Mouse (Mus musculus) limb, embryonic 12.5 days (tissue): ENCODE results near the gene Rabepk. TPM values are rescaled to one million over a fixed set of nuclear protein-coding genes. Genes with fewer than 3 reads are reported as not detected.
"Not testable (repeated sequence)": the region's sequence is repeated elsewhere in the genome, so short reads cannot be mapped to it uniquely, and the experiment has no call there.

Source experiments
- ATAC-seq: fragments of 200-750 bp; cut with Nextera tagmentation; 2 replicates; pipeline ENCODE4 v1.8.0; 2017; ENCODE audit warnings: low read depth, moderate TSS enrichment; ENCODE audit not compliant: insufficient number of reproducible peaks, insufficient read depth, low FRiP score, low TSS enrichment
- H3K27ac ChIP-seq: fragments of 300-500 bp; sonication (generic); 2 replicates; pipeline ENCODE4 v1.5.1; 2016; ENCODE audit warnings: mild to moderate bottlenecking, moderate library complexity
- H3K27me3 ChIP-seq: fragments of 300-500 bp; sonication (generic); 2 replicates; pipeline ENCODE4 v1.6.1; 2016; ENCODE audit warnings: mild to moderate bottlenecking, moderate library complexity
- H3K36me3 ChIP-seq: fragments of 300-500 bp; sonication (generic); 2 replicates; pipeline ENCODE4 v1.6.1; 2016; ENCODE audit warnings: mild to moderate bottlenecking, moderate library complexity
- H3K4me1 ChIP-seq: fragments of 300-500 bp; sonication (generic); replicated peaks from 2 replicates; pipeline ENCODE4 v1.6.1; 2016
- H3K4me2 ChIP-seq: fragments of 300-500 bp; sonication (generic); 2 replicates; pipeline ENCODE4 v1.6.1; 2016; ENCODE audit warnings: mild to moderate bottlenecking, moderate library complexity
- H3K4me3 ChIP-seq: fragments of 300-500 bp; sonication (generic); replicated peaks from 2 replicates; pipeline ENCODE4 v1.5.1; 2016; ENCODE audit warnings: mild to moderate bottlenecking
- H3K9ac ChIP-seq: fragments of 300-500 bp; sonication (generic); replicated peaks from 2 replicates; pipeline ENCODE4 v1.6.1; 2016; ENCODE audit warnings: mild to moderate bottlenecking, moderate library complexity
- H3K9me3 ChIP-seq: fragments of 300-500 bp; sonication (generic); 2 replicates; pipeline ENCODE4 v1.6.1; 2016; ENCODE audit warnings: mild to moderate bottlenecking, moderate library complexity
- WGBS: fragments of 180-500 bp; shearing (Covaris S2); methylation state at CpG from one replicate; pipeline ENCODE4 v1.1.7; 2016; 5-methylcytosine and 5-hydroxymethylcytosine counted together
- polyA plus RNA-seq: library from polyadenylated mRNA; unstranded; fragments of >200 nt; fragmentation: Nextera tagmentation; extraction: Ambion mirVana; gene quantifications from 2 replicates; pipeline ENCODE4 v1.2.1, GENCODE M21; 2016

The Rabepk gene
- polyA plus RNA-seq, 1 experiment from 2014 or later, result 33.4 TPM

DNA sequence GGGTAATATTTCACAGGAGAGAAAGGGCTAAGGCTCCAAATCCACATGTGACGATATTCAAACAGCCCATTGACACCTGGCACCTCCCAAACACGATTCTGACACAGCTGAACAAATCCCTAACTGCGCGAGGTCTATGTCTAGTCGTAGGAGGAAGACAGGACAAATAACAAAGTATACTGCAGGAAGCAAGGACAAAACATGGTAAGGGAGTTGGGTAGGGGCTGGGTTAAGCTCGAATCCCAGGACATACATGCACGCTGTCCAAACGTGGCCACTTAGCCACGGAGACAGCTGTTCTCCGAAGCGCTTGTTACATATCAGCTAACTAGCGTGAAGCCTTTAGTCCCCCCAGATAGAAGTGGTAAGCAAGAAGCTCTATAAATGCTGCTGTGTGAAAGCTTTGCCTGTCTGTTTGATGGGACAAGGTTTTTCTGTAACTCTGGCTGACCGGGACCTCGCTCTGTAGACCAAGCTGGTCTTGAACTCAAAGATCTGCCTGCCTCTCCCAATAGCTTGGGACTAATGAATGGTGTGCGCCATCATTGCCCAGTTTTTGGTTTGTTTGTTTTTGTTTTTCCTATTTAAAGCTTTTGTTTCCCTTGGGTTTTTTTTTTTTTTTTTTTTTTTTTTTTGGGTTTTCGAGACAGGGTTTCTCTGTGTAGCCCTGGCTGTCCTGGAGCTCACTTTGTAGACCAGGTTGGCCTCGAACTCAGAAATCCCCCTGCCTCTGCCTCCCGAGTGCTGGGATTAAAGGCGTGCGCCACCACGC lies 26.9 kb upstream of the Rabepk start:
- Histone ChIP-seq H3K27me3 (no peaks in the 10 kb centered on the region), H3K4me2 (peak overlapping the region; percentile 84), H3K27ac (peak overlapping the region; percentile 83; the same call in 1 of the 2 replicates), H3K4me1 (peaks cover 19% of the 10 kb centered on the region), H3K9ac (peak overlapping the region; percentile 95), H3K4me3 (peak overlapping the region; percentile 97), H3K9me3 (no peaks in the 10 kb centered on the region), H3K36me3 (peaks cover 9% of the 10 kb centered on the region)
- ATAC-seq, result no peak; the same call in 1 of the 2 replicates
- WGBS, result 37% methylated on average over 20 of the region's 21 CpGs

DNA sequence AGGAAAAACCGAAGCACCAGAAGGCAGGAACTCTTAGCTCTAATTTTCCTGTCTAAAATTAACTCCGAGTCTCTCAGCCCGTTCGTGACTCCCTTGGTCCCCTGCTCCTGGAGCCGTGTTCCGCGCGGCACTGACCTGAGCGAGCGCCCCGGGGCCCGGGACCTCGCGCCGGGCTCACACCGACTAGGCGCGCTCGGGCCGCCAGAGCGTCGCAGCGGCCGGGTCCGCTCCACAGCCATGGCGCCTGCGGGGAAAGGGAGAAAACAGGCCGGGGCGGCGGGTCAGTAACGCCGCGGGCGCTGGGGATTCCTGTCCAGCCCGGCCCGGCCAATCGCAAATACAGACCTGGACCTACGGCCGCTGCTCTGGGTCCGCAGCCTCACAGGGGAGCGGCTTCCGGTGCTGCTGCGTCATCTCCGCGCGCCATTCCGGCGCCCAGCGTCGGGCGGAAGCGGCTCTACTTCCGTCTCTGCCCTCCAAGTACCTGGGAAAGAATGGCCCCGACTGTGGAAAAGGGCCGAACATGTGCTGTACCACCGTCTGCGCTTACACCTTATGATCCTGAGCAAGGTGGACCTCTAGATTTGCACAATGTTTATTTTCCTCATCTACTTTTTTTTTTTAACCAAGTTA lies 26.2 kb upstream of the Rabepk start, which contains the start of gene Fbxw2:
Gene Fbxw2, minus strand, starts transcription at position 485 of the 633 bp plus-strand sequence.
- peak; percentile 92 for ATAC-seq
- WGBS, result under 1% methylated on average over 51 of the region's 57 CpGs
- H3K9me3 ChIP-seq, result no peaks in the 10 kb centered on the region
- peaks cover 19% of the 10 kb centered on the region for H3K4me1 ChIP-seq
- H3K27ac ChIP-seq, result peak within 1 kb of the TSS; percentile 83
- peaks cover 14% of the 10 kb centered on the region for H3K36me3 ChIP-seq
- no peaks in the 10 kb centered on the region for H3K27me3 ChIP-seq
- H3K4me2 ChIP-seq, result peak within 1 kb of the TSS; percentile 84
- peak within 1 kb of the TSS; percentile 97 for H3K4me3 ChIP-seq
- peak within 1 kb of the TSS; percentile 95 for H3K9ac ChIP-seq

DNA sequence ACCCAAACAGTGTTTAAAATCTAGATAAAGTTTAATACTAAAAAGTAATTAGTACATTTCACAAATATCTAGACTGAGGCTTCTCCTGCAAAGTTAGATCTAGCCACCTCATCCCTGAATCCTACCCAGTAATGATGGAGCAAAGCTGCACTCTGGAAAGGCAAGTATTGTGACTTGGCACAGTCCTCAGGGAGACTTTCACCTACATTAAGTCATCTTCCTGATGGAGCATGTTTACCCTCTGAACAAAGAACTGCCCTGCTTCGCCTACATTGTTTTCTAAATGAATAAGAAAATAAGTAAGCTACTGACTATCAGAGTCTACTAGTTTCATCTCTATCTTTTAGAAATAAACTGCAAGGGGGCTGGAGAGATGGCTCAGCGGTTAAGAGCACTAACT lies 18.8 kb upstream of the Rabepk start:
- Histone ChIP-seq H3K4me2 (no peak overlapping the region), H3K9me3 (no peaks in the 10 kb centered on the region), H3K27ac (no peak overlapping the region), H3K4me1 (no peaks in the 10 kb centered on the region), H3K36me3 (peaks cover 77% of the 10 kb centered on the region), H3K4me3 (no peak overlapping the region), H3K27me3 (no peaks in the 10 kb centered on the region), H3K9ac (no peak overlapping the region)
- WGBS, result 94% methylated on average over 2 of the region's 2 CpGs
- no peak for ATAC-seq

DNA sequence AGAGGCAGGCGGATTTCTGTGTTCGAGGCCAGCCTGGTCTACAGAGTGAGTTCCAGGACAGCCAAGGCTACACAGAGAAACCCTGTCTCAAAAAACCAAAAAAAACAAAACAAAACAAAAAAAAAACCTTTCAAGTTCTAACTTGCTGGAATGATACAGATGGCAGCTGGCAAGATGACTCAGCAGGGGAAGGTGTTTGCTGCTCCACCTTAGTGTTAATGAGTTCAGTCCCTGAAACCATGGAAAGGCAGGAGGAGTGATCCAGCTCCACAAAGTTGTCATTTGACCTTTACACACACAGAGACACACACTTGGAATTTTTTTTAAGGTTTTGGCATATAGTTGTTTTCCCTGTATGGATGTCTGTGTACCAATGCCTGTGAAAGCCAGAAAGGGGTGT lies 16.2 kb upstream of the Rabepk start:
- H3K9me3 ChIP-seq, H3K4me3 ChIP-seq, H3K9ac ChIP-seq, H3K4me1 ChIP-seq, H3K4me2 ChIP-seq, H3K27me3 ChIP-seq, ATAC-seq, H3K27ac ChIP-seq: not testable (repeated sequence)
- peaks cover 87% of the 10 kb centered on the region for H3K36me3 ChIP-seq
- 98% methylated on average over 2 of the region's 2 CpGs for WGBS

DNA sequence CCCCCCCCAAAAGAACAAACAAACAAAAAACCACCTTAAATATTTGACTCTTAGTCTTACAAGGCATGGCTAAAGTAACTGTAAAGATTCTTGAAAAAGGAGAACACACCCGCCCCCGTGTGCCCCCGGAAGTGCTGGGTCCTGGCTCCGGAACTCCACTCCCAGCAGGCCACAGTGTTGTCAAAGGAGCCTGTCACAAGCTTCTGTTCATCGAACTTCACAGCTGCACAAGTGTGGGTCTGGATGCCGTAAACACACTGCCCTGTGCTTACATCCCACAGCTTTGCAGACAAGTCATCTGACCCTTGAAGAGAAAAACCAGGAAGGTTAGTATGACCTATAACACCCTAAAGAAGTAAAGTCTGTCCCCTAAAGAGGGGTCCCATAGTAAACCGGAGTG lies 13.0 kb upstream of the Rabepk start:
- Histone ChIP-seq H3K36me3 (peaks cover 94% of the 10 kb centered on the region), H3K27ac (no peak overlapping the region), H3K9me3 (no peaks in the 10 kb centered on the region), H3K27me3 (no peaks in the 10 kb centered on the region), H3K4me1 (no peaks in the 10 kb centered on the region), H3K4me3 (no peak overlapping the region), H3K4me2 (no peak overlapping the region), H3K9ac (no peak overlapping the region)
- no peak for ATAC-seq
- WGBS, result 85% methylated on average over 7 of the region's 7 CpGs

DNA sequence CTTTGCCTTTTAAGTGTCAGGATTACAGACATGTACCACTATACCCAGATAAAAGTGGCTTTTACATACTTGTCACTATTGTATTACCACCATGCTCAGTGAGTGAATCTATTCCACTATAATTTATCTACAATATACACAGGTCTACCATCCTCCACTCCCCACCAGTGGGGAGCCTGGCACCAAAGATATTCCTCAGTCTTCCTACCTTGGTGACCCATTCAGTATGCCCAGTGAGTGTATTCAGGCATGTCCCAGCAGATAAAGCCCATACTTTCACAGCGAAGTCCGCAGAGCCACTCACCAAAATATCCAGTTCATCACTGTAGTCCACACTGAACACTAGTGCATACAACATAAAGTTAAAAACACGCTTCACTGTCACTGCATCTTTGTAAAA lies 11.1 kb upstream of the Rabepk start:
- H3K4me3 ChIP-seq, result no peak overlapping the region
- H3K9me3 ChIP-seq, result no peaks in the 10 kb centered on the region
- H3K4me2 ChIP-seq, result no peak overlapping the region
- H3K27ac ChIP-seq, result no peak overlapping the region
- peaks cover 90% of the 10 kb centered on the region for H3K36me3 ChIP-seq
- H3K9ac ChIP-seq, result no peak overlapping the region
- WGBS, result 96% methylated on average over 3 of the region's 3 CpGs
- no peaks in the 10 kb centered on the region for H3K27me3 ChIP-seq
- ATAC-seq, result no peak
- H3K4me1 ChIP-seq, result no peaks in the 10 kb centered on the region

DNA sequence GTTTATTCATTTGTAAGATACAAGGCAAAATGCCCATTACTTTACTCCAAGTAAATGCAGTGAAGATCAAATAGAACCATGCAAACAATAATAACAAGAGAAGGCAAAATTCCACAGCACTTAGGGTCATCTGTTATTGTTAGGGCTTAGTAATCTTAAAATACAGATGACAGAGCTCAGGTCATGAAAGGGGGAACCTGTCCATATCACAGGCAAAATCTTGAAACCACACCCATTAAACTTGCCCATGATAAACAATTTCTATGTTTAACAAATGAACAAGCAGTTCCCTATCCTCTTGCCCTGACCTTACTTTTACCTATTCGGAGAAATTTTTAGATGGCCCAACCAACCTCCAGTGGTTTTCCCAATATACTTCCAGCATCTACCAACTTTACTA lies 9.9 kb upstream of the Rabepk start:
- Histone ChIP-seq H3K4me1 (no peaks in the 10 kb centered on the region), H3K27ac (no peak overlapping the region), H3K4me2 (no peak overlapping the region), H3K27me3 (no peaks in the 10 kb centered on the region), H3K36me3 (peaks cover 89% of the 10 kb centered on the region), H3K4me3 (no peak overlapping the region), H3K9ac (no peak overlapping the region), H3K9me3 (no peaks in the 10 kb centered on the region)
- WGBS, result 97% methylated on average over 1 of the region's 1 CpGs
- ATAC-seq, result no peak

DNA sequence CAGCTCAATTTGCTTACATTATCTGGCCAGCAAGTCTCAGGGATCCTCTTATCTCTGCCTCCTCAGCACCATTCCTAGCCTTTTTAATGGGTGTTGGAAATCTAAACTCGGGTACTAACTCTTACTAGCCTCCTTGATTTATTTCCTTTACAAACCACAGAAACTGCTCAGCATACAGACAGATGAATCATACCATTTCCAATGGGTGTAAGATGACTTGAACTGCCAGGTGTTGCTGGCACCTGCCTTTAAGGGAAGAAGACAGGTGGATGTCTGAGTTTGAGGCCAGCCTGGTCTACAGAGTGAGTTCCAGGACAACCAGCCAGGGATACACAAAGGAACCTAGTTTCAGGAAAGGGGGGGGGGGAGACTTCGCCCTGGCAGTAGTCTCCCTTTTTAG lies 8.3 kb upstream of the Rabepk start:
- 80% methylated on average over 2 of the region's 2 CpGs for WGBS
- Histone ChIP-seq H3K9ac (no peak overlapping the region), H3K27ac (no peak overlapping the region), H3K27me3 (no peaks in the 10 kb centered on the region), H3K36me3 (peaks cover 83% of the 10 kb centered on the region), H3K4me3 (no peak overlapping the region), H3K4me2 (no peak overlapping the region), H3K9me3 (no peaks in the 10 kb centered on the region), H3K4me1 (peaks cover 11% of the 10 kb centered on the region)
- ATAC-seq, result no peak

DNA sequence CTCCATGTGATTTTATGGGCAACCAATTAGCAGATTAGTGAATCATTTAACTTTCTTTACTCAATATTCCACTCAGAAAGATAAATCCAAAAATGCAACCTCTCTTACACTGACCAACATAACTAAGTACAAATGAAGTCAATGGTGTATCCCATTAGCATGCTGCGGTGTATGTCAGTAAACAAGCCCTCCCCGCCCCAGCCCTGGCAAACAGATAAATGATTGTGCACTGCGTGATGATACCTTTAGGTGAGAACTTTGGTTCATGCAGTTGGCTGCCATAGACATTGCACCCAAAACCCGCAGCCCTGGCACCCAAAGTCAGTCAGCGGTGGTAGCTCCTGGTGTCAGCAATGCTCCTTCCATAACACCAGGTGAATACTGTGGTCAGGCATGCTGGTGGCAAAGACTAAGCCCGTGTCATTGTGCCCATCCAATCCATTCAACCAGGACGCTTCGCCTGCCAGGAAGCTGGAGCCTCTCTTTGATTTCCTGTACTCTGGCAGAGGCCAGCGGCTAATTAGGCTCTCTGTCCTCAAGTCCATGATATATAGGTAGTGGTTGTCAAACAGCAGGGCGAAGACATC lies 5.7 kb upstream of the Rabepk start:
- Histone ChIP-seq H3K4me2 (no peak overlapping the region), H3K27ac (no peak overlapping the region), H3K9ac (no peak overlapping the region), H3K4me3 (no peak overlapping the region), H3K36me3 (peaks cover 58% of the 10 kb centered on the region), H3K27me3 (no peaks in the 10 kb centered on the region), H3K4me1 (peaks cover 11% of the 10 kb centered on the region), H3K9me3 (no peaks in the 10 kb centered on the region)
- 88% methylated on average over 10 of the region's 10 CpGs for WGBS
- no peak for ATAC-seq

DNA sequence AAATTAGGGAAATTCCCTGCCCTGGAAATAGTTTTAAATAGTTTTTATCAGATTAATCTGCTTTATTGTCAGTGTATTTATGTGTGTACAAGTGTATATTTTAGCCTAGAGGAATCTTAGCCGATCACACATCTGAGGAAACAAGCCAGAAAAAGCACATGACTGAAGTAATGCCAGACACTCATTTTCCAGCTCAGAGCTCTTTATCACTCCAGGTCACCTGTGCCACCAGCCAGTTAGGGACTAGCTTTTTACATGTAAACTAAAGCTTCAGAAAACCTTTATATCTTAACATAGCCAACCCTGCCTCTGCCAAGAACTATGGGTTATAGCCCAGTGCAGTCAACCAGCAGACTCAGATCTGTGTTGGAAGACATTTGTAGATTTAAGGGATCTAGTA lies 5.1 kb upstream of the Rabepk start:
- no peaks in the 10 kb centered on the region for H3K9me3 ChIP-seq
- no peak overlapping the region for H3K4me3 ChIP-seq
- WGBS, result 86% methylated on average over 1 of the region's 1 CpGs
- no peak overlapping the region for H3K4me2 ChIP-seq
- H3K36me3 ChIP-seq, result peaks cover 52% of the 10 kb centered on the region
- no peak overlapping the region for H3K27ac ChIP-seq
- H3K27me3 ChIP-seq, result no peaks in the 10 kb centered on the region
- peaks cover 11% of the 10 kb centered on the region for H3K4me1 ChIP-seq
- H3K9ac ChIP-seq, result no peak overlapping the region
- ATAC-seq, result no peak

DNA sequence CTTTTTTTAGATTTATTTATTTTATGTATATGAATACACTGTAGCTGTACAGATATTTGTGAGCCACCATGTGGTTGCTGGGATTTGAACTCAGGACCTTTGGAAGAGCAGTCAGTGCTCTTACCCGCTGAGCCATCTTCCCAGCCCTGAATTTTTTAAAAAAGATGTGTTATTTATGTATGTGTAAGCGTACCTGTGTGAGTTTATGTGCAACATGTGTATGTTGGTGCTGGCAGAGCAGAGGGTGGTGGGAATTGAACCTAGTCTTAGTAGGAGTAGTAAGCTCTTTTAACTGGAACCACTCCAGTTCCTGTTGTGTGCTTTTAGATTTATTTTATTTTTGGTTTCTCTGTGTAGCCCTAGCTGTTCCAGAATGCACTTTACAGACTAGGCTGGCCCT lies 4.5 kb upstream of the Rabepk start:
- no peaks in the 10 kb centered on the region for H3K9me3 ChIP-seq
- H3K4me1 ChIP-seq, result peaks cover 13% of the 10 kb centered on the region
- no peak for ATAC-seq
- no peaks in the 10 kb centered on the region for H3K27me3 ChIP-seq
- H3K9ac ChIP-seq, result no peak overlapping the region
- H3K36me3 ChIP-seq, result peaks cover 46% of the 10 kb centered on the region
- H3K4me3 ChIP-seq, result no peak overlapping the region
- no peak overlapping the region for H3K27ac ChIP-seq
- H3K4me2 ChIP-seq, result peak overlapping the region; percentile 78; the same call in 1 of the 2 replicates
- WGBS, result 96% methylated on average over 2 of the region's 2 CpGs
